Mouse (Mus musculus) midbrain, embryonic 11.5 days (tissue): ENCODE measurements around the gene Dgkq. TPM values are rescaled to one million over a fixed set of nuclear protein-coding genes. Genes with fewer than 3 reads are reported as not detected.

ENCODE experiments used
- ATAC-seq: fragments of 200-750 bp; cut with Nextera tagmentation; 2 replicates; pipeline ENCODE4 v1.8.0; 2017; ENCODE audit warnings: moderate TSS enrichment, moderate library complexity; ENCODE audit not compliant: low FRiP score
- DNase-seq: peaks from one replicate; pipeline ENCODE4 v3.0.0; 2015; ENCODE audit warnings: low spot score; ENCODE audit errors: missing footprints
- H3K27ac ChIP-seq: fragments of 300-500 bp; sonication (generic); 2 replicates; pipeline ENCODE4 v1.5.1; 2014; ENCODE audit warnings: low read depth, low read length
- H3K27me3 ChIP-seq: fragments of 300-500 bp; sonication (generic); 2 replicates; pipeline ENCODE4 v1.6.1; 2014; ENCODE audit warnings: mild to moderate bottlenecking, low read length, moderate library complexity, mixed read lengths; ENCODE audit not compliant: control insufficient read depth, insufficient read depth
- H3K36me3 ChIP-seq: fragments of 300-500 bp; sonication (generic); 2 replicates; pipeline ENCODE4 v1.6.1; 2014; ENCODE audit warnings: mild to moderate bottlenecking, low read length, moderate library complexity, mixed read lengths; ENCODE audit not compliant: control insufficient read depth, insufficient read depth
- H3K4me1 ChIP-seq: fragments of 300-500 bp; sonication (generic); 2 replicates; pipeline ENCODE4 v1.6.1; 2014; ENCODE audit warnings: low read length; ENCODE audit not compliant: control insufficient read depth, insufficient read depth
- H3K4me2 ChIP-seq: fragments of 300-500 bp; sonication (generic); 2 replicates; pipeline ENCODE4 v1.6.1; 2014; ENCODE audit warnings: mild to moderate bottlenecking, moderate library complexity
- H3K4me3 ChIP-seq: fragments of 300-500 bp; sonication (generic); 2 replicates; pipeline ENCODE4 v1.5.1; 2014; ENCODE audit warnings: low read depth, low read length
- H3K9ac ChIP-seq: fragments of 300-500 bp; sonication (generic); 2 replicates; pipeline ENCODE4 v1.6.1; 2014; ENCODE audit warnings: low read length
- H3K9me3 ChIP-seq: fragments of 300-500 bp; sonication (generic); 2 replicates; pipeline ENCODE4 v1.6.1; 2016; ENCODE audit warnings: low read length; ENCODE audit not compliant: control insufficient read depth
- WGBS: fragments of 180-500 bp; shearing (Covaris S2); extraction: QIAGEN DNeasy Blood & Tissue Kit; methylation state at CpG from one replicate; pipeline ENCODE4 v1.1.7; 2014; 5-methylcytosine and 5-hydroxymethylcytosine counted together
- polyA plus RNA-seq: library from polyadenylated mRNA; unstranded; fragments of >200 nt; fragmentation: Nextera tagmentation; extraction: Ambion mirVana; gene quantifications from 2 replicates; pipeline ENCODE4 v1.2.1, GENCODE M21; 2014

Dgkq gene
- polyA plus RNA-seq, 1 experiment from 2014 or later: 8.6 TPM

GRCm38 (mm10) chr5:108667370-108667769 lies 2.1 kb downstream of the Dgkq start:
- DNase-seq (peak; percentile 23), ATAC-seq (no peak)
- Histone ChIP-seq H3K36me3 (no peaks in the 10 kb centered on the region; the same call in 1 of the 2 replicates), H3K27me3 (no peaks in the 10 kb centered on the region), H3K4me3 (no peak overlapping the region), H3K4me1 (peaks cover 12% of the 10 kb centered on the region), H3K27ac (no peak overlapping the region), H3K9me3 (no peaks in the 10 kb centered on the region), H3K9ac (no peak overlapping the region), H3K4me2 (no peak overlapping the region)
- 82% methylated on average over 2 of the region's 2 CpGs for WGBS

DNA sequence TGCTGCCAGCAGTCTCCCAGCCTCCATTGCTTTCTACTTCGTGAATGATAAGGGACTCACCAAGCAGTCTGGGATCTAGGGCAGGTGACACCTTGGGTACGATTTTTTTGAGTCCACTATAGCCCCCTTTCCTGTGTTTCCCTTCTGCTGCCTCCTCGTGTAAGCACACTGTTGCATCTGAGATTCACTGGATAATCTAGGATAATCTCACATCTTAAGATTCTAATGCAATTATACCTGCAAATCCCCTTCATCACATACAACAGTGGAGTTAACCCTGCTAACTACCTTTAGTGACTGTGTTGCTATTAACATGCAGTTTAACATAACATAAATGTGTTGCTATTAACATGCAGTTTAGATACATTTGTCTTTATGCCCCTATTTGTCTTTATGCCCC lies 4.4 kb downstream of the Dgkq start:
- no peak for ATAC-seq
- no peak overlapping the region for H3K4me3 ChIP-seq
- 46% methylated on average over 3 of the region's 3 CpGs for WGBS
- no peak overlapping the region for H3K27ac ChIP-seq
- H3K4me1 ChIP-seq: peaks cover 14% of the 10 kb centered on the region
- no peak overlapping the region for H3K4me2 ChIP-seq
- no peaks in the 10 kb centered on the region for H3K9me3 ChIP-seq
- H3K27me3 ChIP-seq: no peaks in the 10 kb centered on the region
- no peak overlapping the region for H3K9ac ChIP-seq
- H3K36me3 ChIP-seq: no peaks in the 10 kb centered on the region; the same call in 1 of the 2 replicates
- peak; percentile 44 for DNase-seq

DNA sequence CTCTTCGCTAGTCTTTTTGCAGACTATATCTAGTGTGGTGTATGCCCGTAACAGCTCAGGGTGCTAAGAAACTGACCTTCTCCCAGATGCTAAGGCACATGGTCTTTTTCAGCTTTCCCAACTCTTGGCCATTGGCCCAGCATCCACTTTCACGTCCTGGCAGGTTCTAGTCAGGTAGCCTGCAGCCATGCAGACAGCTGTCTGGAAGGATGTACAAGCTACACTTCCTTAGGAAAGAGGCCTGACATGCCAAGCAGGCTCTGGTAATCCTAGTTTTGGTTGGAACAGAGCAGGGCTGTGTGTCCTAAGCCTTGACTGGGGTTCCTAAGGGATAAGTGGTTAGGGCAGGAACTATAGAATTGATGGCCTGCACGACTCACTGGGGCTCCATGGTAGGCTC lies 6.7 kb downstream of the Dgkq start:
- no peaks in the 10 kb centered on the region; the same call in 1 of the 2 replicates for H3K36me3 ChIP-seq

DNA sequence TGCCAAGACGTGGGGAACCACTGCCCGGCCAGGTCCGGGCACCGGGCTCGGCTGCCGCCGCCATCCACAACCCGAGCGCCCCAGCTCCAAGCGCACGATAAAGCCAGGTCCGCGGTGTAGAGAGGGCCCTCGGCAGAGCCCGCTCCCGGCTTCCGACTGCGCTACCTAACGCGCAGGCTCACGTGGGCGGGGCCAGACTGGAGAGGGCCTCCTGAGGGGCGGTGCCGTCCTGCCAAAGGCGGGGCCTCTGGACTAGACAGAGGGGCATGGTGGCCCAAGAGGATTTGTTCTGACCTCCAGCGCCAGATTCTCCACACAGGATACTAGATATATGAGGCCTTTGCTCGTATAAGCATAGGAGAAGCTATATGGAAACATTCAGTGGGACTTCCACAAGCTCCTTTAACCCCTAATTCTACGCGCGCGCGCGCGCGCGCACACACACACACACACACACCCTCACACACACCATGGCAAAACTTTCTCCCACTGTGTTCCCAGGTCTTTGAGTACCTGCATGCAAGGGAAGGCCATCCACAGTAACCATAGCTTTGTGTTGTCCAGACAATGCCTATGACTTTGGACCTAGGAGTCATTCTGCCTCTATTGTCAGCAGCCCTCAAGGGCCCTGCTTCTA lies 8.7 kb downstream of the Dgkq start:
- peak overlapping the region; percentile 92 for H3K4me2 ChIP-seq
- no peaks in the 10 kb centered on the region for H3K9me3 ChIP-seq
- peak overlapping the region; percentile 80 for H3K9ac ChIP-seq
- WGBS: 13% methylated on average over 36 of the region's 36 CpGs
- H3K4me1 ChIP-seq: peaks cover 8% of the 10 kb centered on the region
- H3K27me3 ChIP-seq: no peaks in the 10 kb centered on the region
- ATAC-seq (peak; percentile 100), DNase-seq (peak; percentile 98)
- H3K4me3 ChIP-seq: peak overlapping the region; percentile 64
- H3K36me3 ChIP-seq: no peaks in the 10 kb centered on the region; the same call in 1 of the 2 replicates
- H3K27ac ChIP-seq: no peak overlapping the region

More for the DNA sequence above, 6.7 kb downstream of the Dgkq start:
- WGBS: 79% methylated on average over 4 of the region's 4 CpGs
- Histone ChIP-seq H3K4me2 (no peak overlapping the region), H3K9me3 (no peaks in the 10 kb centered on the region), H3K4me1 (peaks cover 8% of the 10 kb centered on the region), H3K27me3 (no peaks in the 10 kb centered on the region), H3K27ac (no peak overlapping the region), H3K9ac (no peak overlapping the region), H3K4me3 (no peak overlapping the region)
- ATAC-seq (no peak), DNase-seq (no peak)

DNA sequence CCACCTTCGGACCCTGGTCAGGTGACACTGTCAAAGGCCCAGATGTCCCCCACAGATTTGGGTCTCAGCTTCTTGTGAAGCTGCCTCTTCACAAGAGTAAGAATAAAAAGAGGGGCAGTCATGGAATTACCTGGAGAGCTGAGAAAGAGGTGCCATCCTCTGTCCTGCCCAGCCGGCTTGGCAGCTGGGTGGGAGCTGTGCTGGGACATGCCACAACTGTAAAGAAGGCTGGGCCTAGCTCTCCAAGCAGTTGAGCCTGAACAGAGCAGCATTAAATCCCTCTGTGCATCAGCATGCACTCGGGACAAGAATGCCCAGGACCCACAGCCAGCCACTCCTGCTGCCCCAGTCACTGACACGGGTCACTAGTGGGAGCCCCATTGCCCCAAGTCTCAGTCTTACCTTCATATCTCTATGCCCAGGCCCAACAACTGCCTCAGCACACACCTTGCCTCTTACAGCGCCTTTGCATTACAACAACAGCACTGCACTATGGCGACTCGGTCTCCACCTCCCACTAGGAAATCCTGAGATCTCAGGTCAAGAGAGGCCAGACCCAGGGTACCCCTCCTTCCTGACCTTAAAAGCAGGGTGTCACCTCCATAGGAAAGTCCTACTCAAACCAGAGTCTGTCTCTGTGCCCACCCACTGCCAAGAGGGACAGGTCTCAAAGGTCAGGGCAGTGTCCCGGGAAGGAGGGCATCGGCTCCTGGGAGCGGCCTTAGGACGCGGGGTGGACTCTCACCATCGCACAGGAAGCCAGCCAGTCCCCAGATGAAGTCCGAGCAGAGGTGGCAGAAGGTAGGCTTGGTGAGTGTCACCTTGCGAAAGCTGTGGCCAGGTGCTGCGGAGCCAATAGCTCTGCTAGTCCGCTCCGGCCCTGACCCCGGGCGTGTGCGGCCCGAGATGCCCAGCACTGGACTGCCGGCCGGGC lies 9.5 kb downstream of the Dgkq start, which contains the start of gene Idua:
TSS of gene Idua (plus strand) at position 634 of the 934 bp plus-strand sequence.
- Histone ChIP-seq H3K4me3 (peak within 1 kb of the TSS; percentile 64), H3K27me3 (no peaks in the 10 kb centered on the region), H3K9ac (peak within 1 kb of the TSS; percentile 80), H3K27ac (no peak within 1 kb of the TSS), H3K9me3 (no peaks in the 10 kb centered on the region), H3K36me3 (peaks cover under 1% of the 10 kb centered on the region; the same call in 1 of the 2 replicates), H3K4me1 (peaks cover 8% of the 10 kb centered on the region), H3K4me2 (peak within 1 kb of the TSS; percentile 92)
- peak; percentile 67 for DNase-seq
- peak; percentile 17; the same call in 1 of the 2 replicates for ATAC-seq
- WGBS: 11% methylated on average over 24 of the region's 24 CpGs

DNA sequence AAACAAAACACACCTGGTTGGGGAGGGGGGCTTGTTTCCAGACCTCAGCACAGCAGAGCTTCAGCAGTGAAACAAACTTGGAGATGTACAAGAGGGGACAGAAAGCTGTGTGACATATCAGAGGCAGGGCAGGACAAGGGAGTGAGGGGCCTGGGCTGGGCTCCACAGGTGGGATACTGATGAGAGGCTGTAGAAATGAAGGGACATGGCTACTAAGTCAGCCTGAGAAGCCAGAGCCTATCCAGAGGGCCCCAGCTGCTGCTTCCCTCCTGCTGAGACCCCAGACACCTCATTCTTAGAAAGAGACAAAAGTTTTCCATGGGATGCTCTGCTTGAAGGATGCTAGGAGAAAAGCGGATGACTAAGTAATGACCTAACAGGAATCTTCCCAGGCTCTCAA lies 10.9 kb downstream of the Dgkq start:
- H3K27ac ChIP-seq: no peak overlapping the region
- 0 out of 2 replicates have a peak overlapping the region, but pooled peaks have one; percentile 10 for H3K9ac ChIP-seq
- H3K4me1 ChIP-seq: peaks cover 8% of the 10 kb centered on the region
- ATAC-seq: no peak
- no peaks in the 10 kb centered on the region for H3K27me3 ChIP-seq
- WGBS: 80% methylated on average over 1 of the region's 1 CpGs
- H3K4me3 ChIP-seq: no peak overlapping the region
- peaks cover 8% of the 10 kb centered on the region for H3K36me3 ChIP-seq
- DNase-seq: peak; percentile 26
- no peaks in the 10 kb centered on the region for H3K9me3 ChIP-seq
- no peak overlapping the region for H3K4me2 ChIP-seq

- Histone ChIP-seq H3K4me2 (no peak overlapping the region), H3K27ac (no peak overlapping the region), H3K9me3 (no peaks in the 10 kb centered on the region), H3K4me1 (peaks cover 8% of the 10 kb centered on the region), H3K9ac (no peak overlapping the region), H3K4me3 (no peak overlapping the region), H3K36me3 (peaks cover 11% of the 10 kb centered on the region), H3K27me3 (no peaks in the 10 kb centered on the region)
- ATAC-seq (no peak), DNase-seq (peak; percentile 31)
- WGBS: 75% methylated on average over 5 of the region's 5 CpGs
Measured at GRCm38 (mm10) chr5:108657406-108657805, 12.1 kb downstream of the Dgkq start.

GRCm38 (mm10) chr5:108655891-108656650 lies 13.4 kb downstream of the Dgkq start:
- Histone ChIP-seq H3K4me3 (no peak overlapping the region), H3K36me3 (peaks cover 11% of the 10 kb centered on the region), H3K27me3 (no peaks in the 10 kb centered on the region), H3K9ac (no peak overlapping the region), H3K27ac (no peak overlapping the region), H3K4me1 (peaks cover 8% of the 10 kb centered on the region), H3K9me3 (no peaks in the 10 kb centered on the region), H3K4me2 (no peak overlapping the region)
- WGBS: 92% methylated on average over 15 of the region's 15 CpGs
- DNase-seq (peak; percentile 23), ATAC-seq (no peak)
